Mouse (Mus musculus): ENCODE data around the gene H2al1d. TPM values are rescaled to one million over a fixed set of nuclear protein-coding genes. Genes with fewer than 3 reads are reported as not detected.
"Not testable (repeated sequence)": the region's sequence is repeated elsewhere in the genome, so short reads cannot be mapped to it uniquely, and the experiment has no call there.

Gene H2al1d
- total and polyA plus RNA-seq, 2 experiments from 2014 or later = not detected

GRCm38 (mm10) chrX:11321192-11321591, 12.6 kb downstream of the H2al1d start, which contains the start of gene H2al1h:
H2al1h (plus strand) TSS chrX:11321492.
- no CpG with 5 or more reads among the region's 6 CpGs for WGBS

DNA sequence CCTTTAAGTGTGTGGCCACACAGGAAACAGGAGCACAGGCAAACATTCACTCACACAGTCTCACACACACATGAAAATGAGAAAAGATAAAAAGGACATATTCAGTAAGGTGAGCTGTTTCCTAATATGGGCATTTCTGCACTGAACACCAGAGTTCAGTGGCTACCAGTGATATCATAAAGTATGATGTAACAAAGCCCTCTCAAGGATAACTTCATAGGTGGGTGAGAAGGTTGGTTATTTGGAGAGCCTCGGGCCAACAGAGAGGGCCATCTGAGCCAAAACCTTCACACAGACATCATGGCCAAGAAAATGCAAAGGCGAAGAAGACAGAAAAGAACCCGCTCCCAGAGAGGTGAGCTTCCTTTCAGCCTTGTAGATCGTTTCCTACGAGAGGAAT, 15.7 kb downstream of the H2al1d start, which contains the start of gene H2al1i:
TSS of gene H2al1i (plus strand) at position 301 of the 400 bp plus-strand sequence.
- ATAC-seq (ENCODE audit: low FRiP score); H3K4me3 ChIP-seq (ENCODE audit: low read depth, low read length); DNase-seq (ENCODE audit: low spot score); H3K36me3 ChIP-seq (ENCODE audit: insufficient read depth, low read length); H3K9me3 ChIP-seq (ENCODE audit: low read length); H3K4me2 ChIP-seq (ENCODE audit: low read depth, low read length, poor library complexity, severe bottlenecking); H3K27me3 ChIP-seq (ENCODE audit: insufficient read depth, low read length); H3K4me1 ChIP-seq (ENCODE audit: insufficient read depth, low read length); H3K9ac ChIP-seq (replicated peaks; ENCODE audit: low read length, poor library complexity, severe bottlenecking); H3K27ac ChIP-seq (ENCODE audit: low read depth, low read length): not testable (repeated sequence)
- WGBS = no CpG with 5 or more reads among the region's 5 CpGs

More at GRCm38 (mm10) chrX:11321192-11321591, 12.6 kb downstream of the H2al1d start, which contains the start of gene H2al1h:
- DNase-seq (ENCODE audit: low spot score); H3K4me3 ChIP-seq (ENCODE audit: low read depth, low read length); H3K27ac ChIP-seq (ENCODE audit: low read depth, low read length); H3K27me3 ChIP-seq (ENCODE audit: insufficient read depth, low read length); ATAC-seq (ENCODE audit: low FRiP score); H3K9me3 ChIP-seq (ENCODE audit: low read length); H3K4me2 ChIP-seq (ENCODE audit: low read depth, low read length, poor library complexity, severe bottlenecking); H3K4me1 ChIP-seq (ENCODE audit: insufficient read depth, low read length); H3K36me3 ChIP-seq (ENCODE audit: insufficient read depth, low read length); H3K9ac ChIP-seq (replicated peaks; ENCODE audit: low read length, poor library complexity, severe bottlenecking): not testable (repeated sequence)

- not testable (repeated sequence) for ATAC-seq (ENCODE audit: low FRiP score); DNase-seq (ENCODE audit: low spot score); H3K4me3 ChIP-seq (ENCODE audit: low read depth, low read length); H3K27ac ChIP-seq (ENCODE audit: low read depth, low read length); H3K4me2 ChIP-seq (ENCODE audit: low read depth, low read length, poor library complexity, severe bottlenecking); H3K9me3 ChIP-seq (ENCODE audit: low read length); H3K27me3 ChIP-seq (ENCODE audit: insufficient read depth, low read length); H3K9ac ChIP-seq (replicated peaks; ENCODE audit: low read length, poor library complexity, severe bottlenecking); H3K4me1 ChIP-seq (ENCODE audit: insufficient read depth, low read length); H3K36me3 ChIP-seq (ENCODE audit: insufficient read depth, low read length)
- WGBS = 97% methylated on average over 2 of the region's 2 CpGs
Measured at GRCm38 (mm10) chrX:11327522-11327921, 18.9 kb downstream of the H2al1d start, which contains the start of gene H2al1j. H2al1j (plus strand) TSS chrX:11327822.

DNA sequence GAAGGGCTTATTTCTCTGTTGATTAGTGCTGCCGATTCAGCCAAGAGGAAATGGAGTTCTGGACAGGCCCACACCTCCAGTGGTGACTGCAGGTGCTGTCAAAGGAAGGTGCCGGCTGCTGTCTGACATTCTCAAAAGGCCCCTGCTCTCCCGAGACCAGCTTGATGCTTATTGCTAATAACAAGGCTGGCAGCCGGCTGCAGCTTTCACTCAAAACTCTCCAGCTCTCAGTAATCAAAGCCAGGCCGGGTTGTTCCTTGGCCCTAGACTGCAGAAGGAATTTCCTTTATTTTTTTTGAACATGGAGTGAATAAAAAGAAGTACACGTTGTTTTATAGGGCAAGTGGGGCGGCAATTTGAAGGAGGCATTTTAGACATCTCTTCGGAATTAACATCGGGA, 37.1 kb downstream of the H2al1d start:
- no peak for TF ChIP-seq CTCF (IDR thresholded peaks at IDR 0.05)
- ATAC-seq (ENCODE audit: low FRiP score) (no peak), DNase-seq (ENCODE audit: low spot score) (peak; percentile 9)
- Histone ChIP-seq H3K4me2 (ENCODE audit: low read depth, low read length, poor library complexity, severe bottlenecking) (no peak overlapping the region), H3K36me3 (ENCODE audit: insufficient read depth, low read length) (no peaks in the 10 kb centered on the region), H3K27ac (ENCODE audit: low read depth, low read length) (no peak overlapping the region), H3K4me1 (ENCODE audit: insufficient read depth, low read length) (no peaks in the 10 kb centered on the region), H3K4me3 (ENCODE audit: low read depth, low read length) (no peak overlapping the region), H3K9ac (replicated peaks; ENCODE audit: low read length, poor library complexity, severe bottlenecking) (no peak overlapping the region), H3K9me3 (ENCODE audit: low read length) (no peaks in the 10 kb centered on the region), H3K27me3 (ENCODE audit: insufficient read depth, low read length) (0 out of 2 replicates have a peak, but pooled peaks cover 2% of the 10 kb centered on the region)
- 51% methylated on average over 9 of the region's 9 CpGs for WGBS

DNA sequence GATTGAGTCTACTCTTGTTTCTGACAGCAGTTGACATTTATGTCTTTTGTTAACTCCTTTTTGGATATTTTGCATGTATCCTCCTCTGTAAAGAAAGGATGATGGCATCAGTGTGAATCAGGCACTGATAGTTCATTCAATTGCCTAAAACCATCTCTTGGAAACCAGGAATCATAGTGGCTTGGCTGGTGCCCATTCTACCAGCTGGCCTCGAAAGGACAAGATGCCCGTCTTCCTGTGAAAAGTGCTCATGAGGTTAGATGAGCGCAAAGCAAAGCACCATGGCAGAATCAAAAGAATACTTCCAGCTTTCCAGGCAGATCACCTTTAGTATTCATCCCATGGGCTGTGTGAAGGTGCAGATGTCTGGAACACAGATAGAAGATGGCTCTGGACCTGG, 38.1 kb downstream of the H2al1d start:
- Histone ChIP-seq H3K4me1 (ENCODE audit: insufficient read depth, low read length) (no peaks in the 10 kb centered on the region), H3K9ac (replicated peaks; ENCODE audit: low read length, poor library complexity, severe bottlenecking) (no peak overlapping the region), H3K4me2 (ENCODE audit: low read depth, low read length, poor library complexity, severe bottlenecking) (no peak overlapping the region), H3K27ac (ENCODE audit: low read depth, low read length) (no peak overlapping the region), H3K27me3 (ENCODE audit: insufficient read depth, low read length) (0 out of 2 replicates have a peak, but pooled peaks cover 2% of the 10 kb centered on the region), H3K36me3 (ENCODE audit: insufficient read depth, low read length) (no peaks in the 10 kb centered on the region), H3K9me3 (ENCODE audit: low read length) (no peaks in the 10 kb centered on the region), H3K4me3 (ENCODE audit: low read depth, low read length) (no peak overlapping the region)
- no peak for DNase-seq (ENCODE audit: low spot score)
- no peak for ATAC-seq (ENCODE audit: low FRiP score)
- TF ChIP-seq CTCF (IDR thresholded peaks at IDR 0.05) = no peak
- WGBS = 94% methylated on average over 3 of the region's 3 CpGs

Other genes with a start within 250 kb of the H2al1d start
- not detected in 2 replicates for gene H2al1a, start 9.6 kb upstream of the H2al1d start, total RNA-seq (2014; rRNA removed)
- not detected in 2 replicates for gene H2al1a, start 9.6 kb upstream of the H2al1d start, polyA plus RNA-seq (2015; fragmentation: Nextera tagmentation; extraction: Ambion mirVana)
- not detected in 2 replicates for gene H2al1b, start 6.4 kb upstream of the H2al1d start, total RNA-seq (2014; rRNA removed)
- gene H2al1b, start 6.4 kb upstream of the H2al1d start, polyA plus RNA-seq (2015; fragmentation: Nextera tagmentation; extraction: Ambion mirVana) = not detected in 2 replicates
- not detected in 2 replicates for gene H2al1c, start 3.2 kb upstream of the H2al1d start, total RNA-seq (2014; rRNA removed)
- gene H2al1c, start 3.2 kb upstream of the H2al1d start, polyA plus RNA-seq (2015; fragmentation: Nextera tagmentation; extraction: Ambion mirVana) = not detected in 2 replicates
- gene H2al1e, start 3.1 kb downstream of the H2al1d start, total RNA-seq (2014; rRNA removed) = not detected in 2 replicates
- not detected in 2 replicates for gene H2al1e, start 3.1 kb downstream of the H2al1d start, polyA plus RNA-seq (2015; fragmentation: Nextera tagmentation; extraction: Ambion mirVana)
- gene H2al1f, start 6.3 kb downstream of the H2al1d start, total RNA-seq (2014; rRNA removed) = not detected in 2 replicates
- not detected in 2 replicates for gene H2al1f, start 6.3 kb downstream of the H2al1d start, polyA plus RNA-seq (2015; fragmentation: Nextera tagmentation; extraction: Ambion mirVana)
- gene H2al1g, start 9.4 kb downstream of the H2al1d start, total RNA-seq (2014; rRNA removed) = not detected in 2 replicates
- gene H2al1g, start 9.4 kb downstream of the H2al1d start, polyA plus RNA-seq (2015; fragmentation: Nextera tagmentation; extraction: Ambion mirVana) = not detected in 2 replicates
- gene H2al1h, start 12.7 kb downstream of the H2al1d start, total RNA-seq (2014; rRNA removed) = not detected in 2 replicates
- not detected in 2 replicates for gene H2al1h, start 12.7 kb downstream of the H2al1d start, polyA plus RNA-seq (2015; fragmentation: Nextera tagmentation; extraction: Ambion mirVana)
- not detected in 2 replicates for gene H2al1i, start 15.8 kb downstream of the H2al1d start, total RNA-seq (2014; rRNA removed)
- not detected in 2 replicates for gene H2al1i, start 15.8 kb downstream of the H2al1d start, polyA plus RNA-seq (2015; fragmentation: Nextera tagmentation; extraction: Ambion mirVana)
- gene H2al1j, start 19.0 kb downstream of the H2al1d start, total RNA-seq (2014; rRNA removed) = not detected in 2 replicates
- gene H2al1j, start 19.0 kb downstream of the H2al1d start, polyA plus RNA-seq (2015; fragmentation: Nextera tagmentation; extraction: Ambion mirVana) = not detected in 2 replicates